Mouse (Mus musculus): ENCODE measurements around the gene Gm20605. TPM values are rescaled to one million over a fixed set of nuclear protein-coding genes. Genes with fewer than 3 reads are reported as not detected.
A peak's percentile ranks its signal among the peaks of the same experiment; 100 is the strongest.

Gene Gm20605
- polyA plus RNA-seq, 1 experiment: 3.0 TPM

DNA sequence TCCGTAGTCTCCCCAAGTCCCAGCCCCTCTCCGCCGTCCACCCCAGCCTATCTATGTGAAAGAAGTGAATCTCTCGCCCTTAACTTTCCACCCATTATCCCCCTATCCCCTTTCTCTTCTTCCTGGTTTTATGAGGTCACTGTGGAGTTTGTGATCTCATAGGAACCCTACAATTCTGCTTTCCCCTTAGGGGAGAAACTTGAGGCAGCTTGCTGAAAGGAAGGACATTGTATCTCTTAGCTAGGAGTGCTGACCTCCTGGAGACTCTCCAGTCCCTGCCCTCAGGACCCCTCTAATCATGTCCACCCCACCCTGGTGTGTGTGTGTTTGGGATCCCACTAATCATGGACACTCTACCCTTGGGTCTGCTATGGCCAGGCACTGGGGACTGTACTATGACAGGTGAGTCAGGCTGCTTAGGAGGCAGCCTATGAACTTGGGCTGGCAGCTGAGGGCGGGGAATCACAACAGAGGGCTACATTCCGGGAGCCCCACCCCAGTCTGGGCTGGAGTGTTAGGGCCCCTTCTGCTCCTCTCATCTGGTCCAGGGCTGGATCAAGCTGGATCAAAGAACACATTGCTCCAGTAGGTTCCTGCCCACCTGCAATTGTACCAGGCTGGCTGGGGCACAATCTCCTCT lies 1.1 kb downstream of the Gm20605 start:
- peaks cover 9% of the 10 kb centered on the region; the same call in 1 of the 2 replicates for H3K4me1 ChIP-seq (ENCODE audit: control insufficient read depth, insufficient read depth, low read length)
- H3K4me3 ChIP-seq (ENCODE audit: insufficient read depth, low read length): peak overlapping the region; percentile 66
- TF ChIP-seq POLR2A (IDR thresholded peaks at IDR 0.05; ENCODE audit: low read depth, low read length): no peak
- 0 out of 2 replicates have a peak overlapping the region, but pooled peaks have one; percentile 6 for H3K27ac ChIP-seq (ENCODE audit: insufficient read depth, low read length)

DNA sequence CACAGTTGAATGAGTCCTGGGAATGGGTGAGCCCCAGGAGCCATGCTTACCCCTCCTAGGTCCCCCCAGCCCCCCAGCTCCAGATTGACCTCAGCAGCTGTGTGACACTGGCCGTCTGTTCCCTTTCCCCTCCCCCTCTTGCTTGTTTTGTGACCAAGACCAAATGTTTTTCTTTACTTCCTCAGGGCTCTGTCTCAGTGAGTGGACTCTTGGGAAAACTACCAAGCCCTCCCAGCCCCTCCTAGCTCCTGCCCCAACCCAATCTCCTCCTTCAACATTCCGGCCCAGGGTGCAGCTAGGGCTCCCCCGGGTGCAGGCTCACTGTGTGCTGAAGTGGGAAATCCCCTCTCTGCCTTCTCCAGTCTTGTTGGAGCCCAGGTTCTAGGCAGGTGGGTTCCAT lies 1.6 kb downstream of the Gm20605 start:
- TF ChIP-seq POLR2A (IDR thresholded peaks at IDR 0.05; ENCODE audit: low read depth, low read length): no peak
- no peak for TF ChIP-seq CTCF (IDR thresholded peaks at IDR 0.05; ENCODE audit: borderline replicate concordance, insufficient read depth, low read length)
- Histone ChIP-seq H3K4me1 (ENCODE audit: control insufficient read depth, insufficient read depth, low read length) (peaks cover 9% of the 10 kb centered on the region; the same call in 1 of the 2 replicates), H3K4me3 (ENCODE audit: insufficient read depth, low read length) (peak overlapping the region; percentile 5; the same call in 1 of the 2 replicates), H3K27ac (ENCODE audit: insufficient read depth, low read length) (0 out of 2 replicates have a peak overlapping the region, but pooled peaks have one; percentile 6)

DNA sequence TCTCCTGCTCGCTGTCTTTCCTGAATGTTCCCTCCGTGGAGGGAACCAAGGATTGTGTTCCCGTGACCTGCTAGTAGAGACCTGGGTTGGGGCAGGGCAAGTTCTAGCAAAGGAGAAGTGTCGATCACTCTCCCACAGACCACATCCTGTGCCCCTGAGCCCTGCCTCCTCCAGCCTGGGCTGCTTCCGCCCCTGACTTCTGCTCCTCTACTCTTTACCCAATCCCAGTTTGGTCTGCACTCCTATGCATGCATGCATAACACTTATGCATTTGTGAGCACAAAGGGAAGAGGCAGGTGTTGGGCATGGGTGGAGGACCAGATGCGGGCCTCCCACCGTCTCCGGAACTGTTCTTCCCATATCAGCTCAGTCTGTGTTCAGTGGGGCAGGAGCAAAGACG lies 2.2 kb downstream of the Gm20605 start:
- TF ChIP-seq POLR2A (IDR thresholded peaks at IDR 0.05; ENCODE audit: low read depth, low read length) (no peak), CTCF (IDR thresholded peaks at IDR 0.05; ENCODE audit: borderline replicate concordance, insufficient read depth, low read length) (no peak)
- Histone ChIP-seq H3K4me3 (ENCODE audit: insufficient read depth, low read length) (no peak overlapping the region), H3K27ac (ENCODE audit: insufficient read depth, low read length) (no peak overlapping the region), H3K4me1 (ENCODE audit: control insufficient read depth, insufficient read depth, low read length) (peaks cover 9% of the 10 kb centered on the region; the same call in 1 of the 2 replicates)

DNA sequence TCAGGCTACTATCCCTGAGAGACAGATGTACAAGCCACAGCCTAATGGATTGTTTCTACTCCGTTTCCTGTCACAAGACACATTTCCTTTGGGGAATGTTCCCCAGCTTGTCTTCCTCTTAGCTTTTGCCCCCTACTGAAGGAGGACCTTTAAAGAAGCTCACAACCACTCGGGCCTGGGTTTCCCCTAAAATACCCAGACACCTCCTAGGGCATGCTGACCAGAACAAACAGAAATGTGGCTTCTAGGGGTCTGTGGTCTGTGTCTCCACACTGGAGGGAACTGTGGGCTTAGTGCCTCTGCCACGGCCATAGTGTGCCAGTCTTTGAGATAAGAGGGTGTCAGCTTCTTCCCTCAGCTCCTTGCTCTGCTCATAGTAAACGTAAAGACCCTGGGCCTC lies 2.6 kb downstream of the Gm20605 start:
- Histone ChIP-seq H3K4me3 (ENCODE audit: insufficient read depth, low read length) (no peak overlapping the region), H3K27ac (ENCODE audit: insufficient read depth, low read length) (no peak overlapping the region), H3K4me1 (ENCODE audit: control insufficient read depth, insufficient read depth, low read length) (peaks cover 9% of the 10 kb centered on the region; the same call in 1 of the 2 replicates)
- no peak for TF ChIP-seq CTCF (IDR thresholded peaks at IDR 0.05; ENCODE audit: borderline replicate concordance, insufficient read depth, low read length)
- no peak for TF ChIP-seq POLR2A (IDR thresholded peaks at IDR 0.05; ENCODE audit: low read depth, low read length)

DNA sequence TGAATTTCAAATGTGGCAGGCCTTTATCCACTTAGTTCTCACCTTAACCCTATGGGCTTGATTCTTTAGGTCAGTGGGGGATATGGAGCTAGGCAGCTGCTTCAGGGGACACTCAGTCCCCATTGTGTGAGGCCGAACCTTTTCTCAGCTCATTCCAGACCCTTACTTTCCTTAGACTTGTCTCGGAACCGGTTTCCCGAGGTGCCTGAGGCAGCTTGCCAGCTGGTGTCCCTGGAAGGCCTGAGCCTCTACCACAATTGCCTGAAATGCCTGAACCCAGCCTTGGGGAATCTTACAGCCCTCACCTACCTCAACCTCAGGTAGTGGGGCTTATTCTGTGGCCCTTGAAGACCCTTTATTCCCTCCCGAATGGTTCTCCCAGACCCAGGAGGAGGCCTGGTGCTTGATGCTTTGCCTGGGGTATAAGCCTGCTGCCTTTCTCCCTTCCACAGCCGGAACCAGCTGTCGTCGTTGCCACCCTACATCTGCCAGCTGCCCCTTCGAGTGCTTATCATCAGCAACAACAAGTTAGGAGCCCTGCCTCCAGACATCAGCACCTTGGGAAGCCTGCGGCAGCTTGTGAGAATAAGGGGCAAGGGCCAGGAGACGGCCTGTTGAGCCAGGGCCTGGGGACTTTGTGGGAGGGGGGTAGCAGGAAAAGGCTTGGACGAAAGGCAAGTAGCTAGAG lies 4.6 kb downstream of the Gm20605 start:
- no peak overlapping the region for H3K27ac ChIP-seq (ENCODE audit: insufficient read depth, low read length)
- no peak overlapping the region for H3K4me3 ChIP-seq (ENCODE audit: insufficient read depth, low read length)
- TF ChIP-seq POLR2A (IDR thresholded peaks at IDR 0.05; ENCODE audit: low read depth, low read length) (no peak), CTCF (IDR thresholded peaks at IDR 0.05; ENCODE audit: borderline replicate concordance, insufficient read depth, low read length) (no peak)
- H3K4me1 ChIP-seq (ENCODE audit: control insufficient read depth, insufficient read depth, low read length): peaks cover 9% of the 10 kb centered on the region; the same call in 1 of the 2 replicates

DNA sequence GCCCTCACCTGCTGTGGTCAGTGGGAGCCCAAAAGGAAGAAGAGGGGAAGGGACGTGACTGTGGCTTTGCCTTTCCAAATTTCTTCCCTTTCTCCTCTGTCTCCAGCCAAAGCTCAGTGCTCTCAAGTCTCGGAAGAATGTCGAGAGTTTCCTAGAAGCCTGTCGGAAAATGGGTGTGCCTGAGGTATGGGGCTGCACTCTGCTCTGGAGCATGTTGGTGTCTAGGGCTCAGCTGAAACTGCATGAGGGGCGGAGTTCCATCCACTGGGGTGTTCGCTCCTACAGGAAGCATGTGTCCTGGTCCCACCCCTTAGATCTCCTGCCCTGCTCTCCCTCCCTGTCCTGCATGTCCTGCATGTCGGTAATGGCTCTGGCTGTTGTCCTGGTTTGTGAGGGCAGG lies 10.5 kb downstream of the Gm20605 start:
- Histone ChIP-seq H3K4me1 (ENCODE audit: control insufficient read depth, insufficient read depth, low read length) (no peaks in the 10 kb centered on the region), H3K27ac (ENCODE audit: insufficient read depth, low read length) (no peak overlapping the region), H3K4me3 (ENCODE audit: insufficient read depth, low read length) (no peak overlapping the region)
- TF ChIP-seq CTCF (IDR thresholded peaks at IDR 0.05; ENCODE audit: borderline replicate concordance, insufficient read depth, low read length): no peak
- TF ChIP-seq POLR2A (IDR thresholded peaks at IDR 0.05; ENCODE audit: low read depth, low read length): no peak

DNA sequence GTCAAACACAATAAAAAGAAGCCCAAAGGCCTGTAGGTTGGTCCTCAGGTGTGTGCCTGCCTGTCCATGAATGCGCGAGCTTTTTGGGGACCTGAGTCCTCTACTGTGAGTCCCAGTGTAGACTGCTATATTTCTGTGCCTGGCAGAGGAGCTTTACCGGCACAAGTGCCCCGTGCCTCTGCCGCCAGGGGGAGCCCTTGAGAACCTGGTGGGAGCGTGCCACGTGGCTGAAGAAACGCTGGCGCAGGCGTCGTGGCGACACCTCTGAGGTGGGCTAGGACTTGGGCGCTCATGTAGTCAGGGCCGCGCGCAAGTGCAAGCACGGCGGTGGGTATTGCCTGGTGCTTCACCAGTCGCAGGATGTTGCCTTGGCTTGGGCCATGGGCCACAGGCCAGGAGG lies 12.1 kb downstream of the Gm20605 start, which contains the start of gene Sap25:
Gene Sap25 (plus strand): TSS at position 281 of the 400 bp plus-strand sequence.
- no peak within 1 kb of the TSS for H3K4me3 ChIP-seq (ENCODE audit: insufficient read depth, low read length)
- H3K27ac ChIP-seq (ENCODE audit: insufficient read depth, low read length): no peak within 1 kb of the TSS
- peak; percentile 33; the same call in 1 of the 2 replicates for TF ChIP-seq CTCF (IDR thresholded peaks at IDR 0.05; ENCODE audit: borderline replicate concordance, insufficient read depth, low read length)
- no peak for TF ChIP-seq POLR2A (IDR thresholded peaks at IDR 0.05; ENCODE audit: low read depth, low read length)
- no peaks in the 10 kb centered on the region for H3K4me1 ChIP-seq (ENCODE audit: control insufficient read depth, insufficient read depth, low read length)

DNA sequence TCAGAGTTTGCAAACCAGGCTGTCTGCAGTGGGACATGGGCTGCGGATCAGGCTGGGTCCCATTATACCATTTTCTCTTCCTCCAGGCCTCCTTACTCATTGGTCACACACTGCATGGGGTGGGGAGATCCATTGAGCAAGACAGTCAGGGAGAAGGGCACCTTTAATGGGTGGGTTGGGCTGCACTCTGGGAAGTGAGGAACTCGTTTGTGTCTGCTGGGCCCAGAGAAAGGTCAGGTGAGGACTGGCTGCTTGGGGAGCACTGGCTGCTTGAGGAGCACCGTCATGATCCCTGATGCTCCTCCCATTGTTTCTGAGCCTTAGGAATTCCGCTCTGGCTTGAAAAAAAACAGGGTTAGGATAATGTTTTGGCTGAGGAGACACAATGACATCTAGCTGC lies 13.9 kb downstream of the Gm20605 start:
- Histone ChIP-seq H3K4me1 (ENCODE audit: control insufficient read depth, insufficient read depth, low read length) (no peaks in the 10 kb centered on the region), H3K27ac (ENCODE audit: insufficient read depth, low read length) (no peak overlapping the region), H3K4me3 (ENCODE audit: insufficient read depth, low read length) (no peak overlapping the region)
- TF ChIP-seq CTCF (IDR thresholded peaks at IDR 0.05; ENCODE audit: borderline replicate concordance, insufficient read depth, low read length): no peak
- TF ChIP-seq POLR2A (IDR thresholded peaks at IDR 0.05; ENCODE audit: low read depth, low read length): no peak

DNA sequence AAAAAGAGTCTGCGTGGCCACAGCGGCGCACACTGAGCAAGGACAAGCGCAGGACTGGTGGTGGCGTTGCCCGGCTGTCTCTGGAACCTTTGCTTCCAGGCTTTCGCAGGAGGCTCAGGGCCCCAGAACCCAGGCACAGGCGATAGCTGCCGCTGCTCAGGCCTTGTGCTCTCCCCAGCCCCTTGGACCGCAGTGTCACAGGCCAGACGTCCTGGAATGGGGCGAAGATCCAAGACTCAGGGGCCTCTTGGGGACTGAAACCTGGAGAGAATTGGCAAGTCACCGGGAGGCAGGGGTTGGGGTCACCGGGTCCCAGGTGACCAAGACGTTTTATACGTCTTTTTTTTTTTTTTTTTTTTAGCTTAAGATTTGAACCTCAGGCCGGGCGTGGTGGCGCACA lies 15.5 kb downstream of the Gm20605 start:
- Histone ChIP-seq H3K27ac (ENCODE audit: insufficient read depth, low read length) (no peak overlapping the region), H3K4me3 (ENCODE audit: insufficient read depth, low read length) (no peak overlapping the region)
- TF ChIP-seq CTCF (IDR thresholded peaks at IDR 0.05; ENCODE audit: borderline replicate concordance, insufficient read depth, low read length): no peak
- TF ChIP-seq POLR2A (IDR thresholded peaks at IDR 0.05; ENCODE audit: low read depth, low read length): no peak

DNA sequence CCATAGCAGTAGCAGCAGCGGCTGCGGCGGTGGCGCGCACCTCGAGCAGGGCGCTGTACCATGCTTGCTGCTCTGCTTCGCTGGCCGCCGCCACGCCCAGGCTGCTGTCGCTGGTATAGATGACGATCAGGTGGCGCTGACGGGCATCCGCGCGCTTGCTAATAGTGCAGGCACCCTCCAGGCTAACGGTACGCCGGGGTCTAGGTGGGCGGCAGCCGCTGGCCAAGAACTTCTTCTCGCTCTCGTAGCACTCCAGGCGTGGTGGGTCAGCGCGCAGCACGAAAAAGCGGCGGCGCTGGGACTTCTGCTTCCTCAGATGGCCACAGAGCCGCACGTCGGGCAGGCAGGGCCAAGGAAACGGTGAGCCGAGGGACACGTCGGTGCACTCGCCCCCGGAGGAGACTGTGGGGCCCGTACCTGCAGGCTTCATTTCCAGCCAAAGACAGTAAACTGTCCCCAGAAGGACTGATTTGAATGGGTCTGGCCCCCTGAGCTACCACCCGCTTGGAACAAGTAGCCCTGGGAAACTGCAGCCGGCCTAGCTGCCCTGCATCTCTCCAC lies 16.2 kb downstream of the Gm20605 start:
- H3K4me1 ChIP-seq (ENCODE audit: control insufficient read depth, insufficient read depth, low read length): 0 out of 2 replicates have a peak, but pooled peaks cover 3% of the 10 kb centered on the region
- TF ChIP-seq CTCF (IDR thresholded peaks at IDR 0.05; ENCODE audit: borderline replicate concordance, insufficient read depth, low read length): no peak
- no peak for TF ChIP-seq POLR2A (IDR thresholded peaks at IDR 0.05; ENCODE audit: low read depth, low read length)
- no peak overlapping the region for H3K27ac ChIP-seq (ENCODE audit: insufficient read depth, low read length)
- H3K4me3 ChIP-seq (ENCODE audit: insufficient read depth, low read length): peak overlapping the region; percentile 6; the same call in 1 of the 2 replicates

More for the DNA sequence above, 15.5 kb downstream of the Gm20605 start:
- H3K4me1 ChIP-seq (ENCODE audit: control insufficient read depth, insufficient read depth, low read length): 0 out of 2 replicates have a peak, but pooled peaks cover 3% of the 10 kb centered on the region
